Mouse (Mus musculus): ENCODE data around the gene Rbm20. TPM values are rescaled to one million over a fixed set of nuclear protein-coding genes. Genes with fewer than 3 reads are reported as not detected.

Gene Rbm20
- not detected for total RNA-seq (2023)

DNA sequence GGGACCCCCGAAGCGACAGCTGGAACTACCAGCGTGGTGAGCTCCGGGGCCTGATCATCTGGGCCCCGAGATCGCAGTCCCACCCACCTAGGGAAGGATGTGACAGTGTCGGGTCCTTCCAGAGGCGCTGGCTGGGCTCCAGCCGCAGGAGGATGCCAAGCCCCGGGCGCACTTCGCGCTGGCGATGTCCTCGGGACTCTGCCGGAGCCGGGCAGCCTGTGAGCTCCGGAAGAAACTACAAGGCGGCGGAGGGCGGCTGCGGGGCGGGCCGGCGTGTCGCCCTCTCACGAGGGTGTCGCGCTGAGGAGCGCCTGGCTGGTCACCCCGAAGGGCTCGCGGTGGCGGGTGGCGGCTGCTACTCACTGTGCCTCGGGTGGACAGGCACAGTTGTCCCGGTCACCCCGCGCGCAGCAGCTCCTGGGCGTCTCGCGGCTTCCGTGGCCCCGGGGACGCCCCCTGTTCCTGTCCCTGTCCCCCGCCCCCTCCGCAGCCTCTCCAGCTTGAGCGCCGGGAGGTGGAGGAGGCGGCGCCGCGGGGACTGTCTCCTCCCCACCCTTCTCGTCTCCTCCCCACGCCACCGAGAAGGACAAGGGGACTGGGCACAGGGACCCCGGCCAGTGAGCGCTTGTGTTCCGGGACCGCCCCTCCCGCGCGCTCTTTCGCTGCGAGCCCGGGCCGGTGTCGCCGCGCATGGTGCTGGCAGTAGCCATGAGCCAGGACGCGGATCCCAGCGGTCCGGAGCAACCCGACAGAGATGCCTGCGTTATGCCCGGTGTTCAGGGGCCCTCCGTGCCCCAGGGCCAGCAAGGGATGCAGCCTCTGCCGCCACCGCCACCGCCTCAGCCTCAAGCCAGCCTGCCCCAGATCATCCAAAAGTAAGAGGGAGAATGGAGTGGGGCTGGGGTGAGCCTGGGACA, at the start of gene Rbm20:
Gene Rbm20, plus strand, starts transcription at position 589 of the 917 bp plus-strand sequence.

DNA sequence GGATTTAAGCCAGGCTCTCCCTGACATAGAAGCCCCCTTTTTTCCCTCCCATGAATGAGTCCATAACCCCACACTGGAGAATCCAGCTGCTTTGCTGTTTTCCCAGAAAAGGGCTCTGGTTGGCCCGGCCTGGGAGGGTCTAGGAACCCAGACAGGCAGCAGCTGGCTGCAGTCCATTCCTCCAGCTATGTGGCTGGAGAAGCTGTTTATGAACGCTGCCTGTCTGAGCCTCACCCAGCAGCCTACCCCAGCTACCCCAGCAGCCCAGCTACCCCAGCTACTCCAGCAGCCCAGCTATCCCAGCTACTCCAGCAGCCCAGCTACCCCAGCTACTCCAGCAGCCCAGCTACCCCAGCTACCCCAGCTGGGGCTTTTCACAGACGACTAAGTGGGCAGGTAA, 215.0 kb downstream of the Rbm20 start, which contains the start of gene Pdcd4:
Gene Pdcd4, plus strand, starts transcription at position 171 of the 400 bp plus-strand sequence.

Other genes with a start within 250 kb of the Rbm20 start
- gene Dusp5, start 148.2 kb upstream of the Rbm20 start, total RNA-seq (2023): 10 to 100 TPM; 59.5 to 66.9 TPM
- 10 to 100 TPM; 24.3 to 32.8 TPM for gene Nutf2-ps1, start 88.2 kb upstream of the Rbm20 start, total RNA-seq (2023)
- 10 to 100 TPM; 57.7 to 66.3 TPM for gene Smc3, start 76.9 kb upstream of the Rbm20 start, total RNA-seq (2023)
- gene Pdcd4, start 214.9 kb downstream of the Rbm20 start, total RNA-seq (2023): 100 to 1,000 TPM; 202 to 228 TPM

Data from B cell, adult 67 days (primary cell).